In genomic region chr7:75852363-75852762, GRCm38 (mm10) we compare ENCODE assay signal across 10 mouse cellular contexts. TPM values are rescaled to one million over a fixed set of nuclear protein-coding genes. Genes with fewer than 3 reads are reported as not detected.
DNase-seq lines count a peak whose midpoint lies in the region; ATAC-seq lines count a peak whose summit lies in the region.
"Had no signal": no experiment of that assay in that cellular context is flagged by ENCODE, and none has a peak within 500 bp of the region (broad histone marks: within the 10 kb centered on the region; RNA-seq: fewer than 3 reads in every experiment).

No protein-coding gene starts in this region.

- no peaks in the 10 kb centered on the region for H3K9me3 ChIP-seq in forebrain, embryonic 14.5 days (replicated peaks; ENCODE audit: control insufficient read depth, low read length)
- no peaks in the 10 kb centered on the region for H3K9me3 ChIP-seq in midbrain, embryonic 12.5 days

- H3K36me3 ChIP-seq in forebrain, embryonic 14.5 days (ENCODE audit: control insufficient read depth, insufficient read depth, low read length): no peaks in the 10 kb centered on the region
- no peaks in the 10 kb centered on the region for H3K36me3 ChIP-seq in midbrain, embryonic 12.5 days

- peak overlapping the region; percentile 59; the same call in 1 of the 2 replicates for H3K27ac ChIP-seq in forebrain, embryonic 14.5 days (ENCODE audit: low read depth, low read length)
- H3K27ac ChIP-seq in midbrain, embryonic 12.5 days (replicated peaks): peak overlapping the region; percentile 47; the same call in 1 of the 2 replicates
- H3K27ac ChIP-seq: liver, embryonic 14.5 days had no signal

- no peak overlapping the region for H3K4me3 ChIP-seq in forebrain, embryonic 14.5 days (ENCODE audit: low read depth, low read length)
- H3K4me3 ChIP-seq in midbrain, embryonic 12.5 days: no peak overlapping the region

- peak; percentile 30 for ATAC-seq in forebrain, embryonic 14.5 days
- ATAC-seq in midbrain, embryonic 12.5 days (ENCODE audit: low FRiP score, low read depth): no peak

- H3K4me1 ChIP-seq in forebrain, embryonic 14.5 days (ENCODE audit: control insufficient read depth, insufficient read depth, low read length): peaks cover 54% of the 10 kb centered on the region
- peaks cover 65% of the 10 kb centered on the region for H3K4me1 ChIP-seq in midbrain, embryonic 12.5 days

- H3K4me2 ChIP-seq in forebrain, embryonic 14.5 days (ENCODE audit: low read length): peak overlapping the region; percentile 10; the same call in 1 of the 2 replicates
- peak overlapping the region; percentile 19; the same call in 1 of the 2 replicates for H3K4me2 ChIP-seq in midbrain, embryonic 12.5 days (replicated peaks)

- intact Hi-C loops in heart, postnatal 14 days (cut with DNase I): no loop called here
- intact Hi-C loops in heart, postnatal 10 days (cut with DNase I): no loop called here

- 12% methylated on average over 4 of the region's 4 CpGs for WGBS in forebrain, embryonic 14.5 days
- 56% methylated on average over 4 of the region's 4 CpGs for WGBS in midbrain, embryonic 12.5 days

- no peak overlapping the region for H3K9ac ChIP-seq in forebrain, embryonic 14.5 days (ENCODE audit: low read length)
- 0 out of 2 replicates have a peak overlapping the region, but pooled peaks have one; percentile 17 for H3K9ac ChIP-seq in midbrain, embryonic 12.5 days (replicated peaks)
- H3K9ac ChIP-seq: liver, embryonic 14.5 days had no signal

- peak; percentile 13 to 20 for DNase-seq in heart, postnatal 14 days
- DNase-seq in heart, postnatal 10 days: no peak
- peak; percentile 85 to 91 for DNase-seq in adrenal gland, adult (ENCODE audit: inconsistent age in 2 of 2, low spot score in 1 of 2)
- peak; percentile 85 for DNase-seq in forebrain, embryonic 14.5 days (ENCODE audit: low spot score)
- peak; percentile 61 for DNase-seq in layer of hippocampus, adult 9-11 months
- no peak for DNase-seq in yolk sac, embryonic 10.5 days (ENCODE audit: low spot score)
- DNase-seq in thymus, postnatal 25 days: no peak

- H3K27me3 ChIP-seq in forebrain, embryonic 14.5 days (replicated peaks; ENCODE audit: control insufficient read depth, insufficient read depth, low read length): no peaks in the 10 kb centered on the region
- H3K27me3 ChIP-seq in midbrain, embryonic 12.5 days: no peaks in the 10 kb centered on the region
- H3K27me3 ChIP-seq: CH12.LX had no signal

RNA-seq across cellular contexts. Expression of gene Klhl25, which starts 4.3 kb away (rescaled TPM):
- total RNA-seq in heart, postnatal 14 days (2021): 1 to 10 TPM; 6.5 to 7.4 TPM
- 10 to 100 TPM in 1 of 2 experiments, 1 to 10 TPM in 1; 7.1 to 10.7 TPM for total RNA-seq in heart, postnatal 10 days (2021)
- polyA plus RNA-seq in forebrain, embryonic 14.5 days (2014; fragmentation: Nextera tagmentation; extraction: Ambion mirVana): 36.9 and 40.9 TPM in 2 replicates
- polyA plus RNA-seq in midbrain, embryonic 12.5 days (2016; fragmentation: Nextera tagmentation; extraction: Ambion mirVana): 22.4 and 23.1 TPM in 2 replicates

Comparison
In these comparisons a context has a peak if more than half of its experiments do, and no peak if none do; other contexts are left out.
1. DNase-seq: peak in heart, postnatal 14 days (2 of 2), adrenal gland, adult (2 of 2), forebrain, embryonic 14.5 days (single experiment) and layer of hippocampus, adult 9-11 months (single experiment); none in heart, postnatal 10 days (0 of 2), yolk sac, embryonic 10.5 days (single experiment) and thymus, postnatal 25 days (single experiment).